Mouse (Mus musculus): ENCODE results near the gene Lrrc40. TPM values are rescaled to one million over a fixed set of nuclear protein-coding genes. Genes with fewer than 3 reads are reported as not detected.

Gene Lrrc40
- polyA plus RNA-seq, 1 experiment = 3.4 TPM

GRCm38 (mm10) chr3:158061811-158062523 is 25.5 kb downstream of the Lrrc40 start:
- no peak for DNase-seq (ENCODE audit: low read depth in 1 of 2, low spot score in 2 of 2)
- Histone ChIP-seq H3K4me1 (ENCODE audit: control insufficient read depth, insufficient read depth, insufficient read length) (peaks cover 2% of the 10 kb centered on the region; the same call in 1 of the 2 replicates), H3K4me3 (ENCODE audit: extremely low read depth, insufficient read depth, insufficient read length) (no peak overlapping the region), H3K27ac (ENCODE audit: insufficient read depth, low read length) (peak overlapping the region; percentile 81), H3K36me3 (ENCODE audit: control insufficient read depth, insufficient read depth, low read length) (peaks cover 10% of the 10 kb centered on the region), H3K27me3 (ENCODE audit: control insufficient read depth, insufficient read depth, low read length) (no peaks in the 10 kb centered on the region)
- TF ChIP-seq POLR2A (IDR thresholded peaks at IDR 0.05; ENCODE audit: low read depth, low read length) (no peak), CTCF (IDR thresholded peaks at IDR 0.05; ENCODE audit: extremely low read depth, insufficient read depth, insufficient read length, insufficient replicate concordance) (no peak)
- WGBS = 68% methylated on average over 5 of the region's 5 CpGs

- H3K36me3 ChIP-seq (ENCODE audit: control insufficient read depth, insufficient read depth, low read length) = peaks cover 7% of the 10 kb centered on the region
- peaks cover 2% of the 10 kb centered on the region; the same call in 1 of the 2 replicates for H3K4me1 ChIP-seq (ENCODE audit: control insufficient read depth, insufficient read depth, insufficient read length)
- TF ChIP-seq CTCF (IDR thresholded peaks at IDR 0.05; ENCODE audit: extremely low read depth, insufficient read depth, insufficient read length, insufficient replicate concordance) = no peak
- no peak for TF ChIP-seq POLR2A (IDR thresholded peaks at IDR 0.05; ENCODE audit: low read depth, low read length)
- no peaks in the 10 kb centered on the region for H3K27me3 ChIP-seq (ENCODE audit: control insufficient read depth, insufficient read depth, low read length)
- H3K27ac ChIP-seq (ENCODE audit: insufficient read depth, low read length) = no peak overlapping the region
- H3K4me3 ChIP-seq (ENCODE audit: extremely low read depth, insufficient read depth, insufficient read length) = no peak overlapping the region
- 95% methylated on average over 2 of the region's 2 CpGs for WGBS
- no peak for DNase-seq (ENCODE audit: low read depth in 1 of 2, low spot score in 2 of 2)
Observed at GRCm38 (mm10) chr3:158065256-158065655, 28.8 kb downstream of the Lrrc40 start.

- no peak overlapping the region for H3K4me3 ChIP-seq (ENCODE audit: extremely low read depth, insufficient read depth, insufficient read length)
- WGBS = 96% methylated on average over 7 of the region's 7 CpGs
- H3K27ac ChIP-seq (ENCODE audit: insufficient read depth, low read length) = no peak overlapping the region
- H3K27me3 ChIP-seq (ENCODE audit: control insufficient read depth, insufficient read depth, low read length) = no peaks in the 10 kb centered on the region
- peaks cover 7% of the 10 kb centered on the region for H3K36me3 ChIP-seq (ENCODE audit: control insufficient read depth, insufficient read depth, low read length)
- H3K4me1 ChIP-seq (ENCODE audit: control insufficient read depth, insufficient read depth, insufficient read length) = no peaks in the 10 kb centered on the region
- DNase-seq (ENCODE audit: low read depth in 1 of 2, low spot score in 2 of 2) = no peak
- TF ChIP-seq CTCF (IDR thresholded peaks at IDR 0.05; ENCODE audit: extremely low read depth, insufficient read depth, insufficient read length, insufficient replicate concordance) (no peak), POLR2A (IDR thresholded peaks at IDR 0.05; ENCODE audit: low read depth, low read length) (no peak)
Observed at GRCm38 (mm10) chr3:158067916-158068315, 31.5 kb downstream of the Lrrc40 start.

GRCm38 (mm10) chr3:158068613-158069263 is 32.3 kb downstream of the Lrrc40 start:
- no peak overlapping the region for H3K27ac ChIP-seq (ENCODE audit: insufficient read depth, low read length)
- no peak for DNase-seq (ENCODE audit: low read depth in 1 of 2, low spot score in 2 of 2)
- WGBS = 94% methylated on average over 9 of the region's 9 CpGs

GRCm38 (mm10) chr3:158075004-158075403 is 38.5 kb downstream of the Lrrc40 start:
- Histone ChIP-seq H3K27ac (ENCODE audit: insufficient read depth, low read length) (no peak overlapping the region), H3K4me3 (ENCODE audit: extremely low read depth, insufficient read depth, insufficient read length) (no peak overlapping the region), H3K36me3 (ENCODE audit: control insufficient read depth, insufficient read depth, low read length) (no peaks in the 10 kb centered on the region), H3K27me3 (ENCODE audit: control insufficient read depth, insufficient read depth, low read length) (no peaks in the 10 kb centered on the region), H3K4me1 (ENCODE audit: control insufficient read depth, insufficient read depth, insufficient read length) (peaks cover 3% of the 10 kb centered on the region; the same call in 1 of the 2 replicates)
- 92% methylated on average over 2 of the region's 2 CpGs for WGBS
- TF ChIP-seq CTCF (IDR thresholded peaks at IDR 0.05; ENCODE audit: extremely low read depth, insufficient read depth, insufficient read length, insufficient replicate concordance) (no peak), POLR2A (IDR thresholded peaks at IDR 0.05; ENCODE audit: low read depth, low read length) (no peak)
- no peak for DNase-seq (ENCODE audit: low read depth in 1 of 2, low spot score in 2 of 2)

More at GRCm38 (mm10) chr3:158068613-158069263, 32.3 kb downstream of the Lrrc40 start:
- Histone ChIP-seq H3K4me1 (ENCODE audit: control insufficient read depth, insufficient read depth, insufficient read length) (no peaks in the 10 kb centered on the region), H3K4me3 (ENCODE audit: extremely low read depth, insufficient read depth, insufficient read length) (no peak overlapping the region), H3K36me3 (ENCODE audit: control insufficient read depth, insufficient read depth, low read length) (peaks cover 7% of the 10 kb centered on the region), H3K27me3 (ENCODE audit: control insufficient read depth, insufficient read depth, low read length) (no peaks in the 10 kb centered on the region)
- TF ChIP-seq POLR2A (IDR thresholded peaks at IDR 0.05; ENCODE audit: low read depth, low read length) (no peak), CTCF (IDR thresholded peaks at IDR 0.05; ENCODE audit: extremely low read depth, insufficient read depth, insufficient read length, insufficient replicate concordance) (no peak)

GRCm38 (mm10) chr3:158076685-158077379 is 40.4 kb downstream of the Lrrc40 start:
- DNase-seq (ENCODE audit: low read depth in 1 of 2, low spot score in 2 of 2) = peak in 1 of 2 experiments; percentile 27
- no peak for TF ChIP-seq CTCF (IDR thresholded peaks at IDR 0.05; ENCODE audit: extremely low read depth, insufficient read depth, insufficient read length, insufficient replicate concordance)
- TF ChIP-seq POLR2A (IDR thresholded peaks at IDR 0.05; ENCODE audit: low read depth, low read length) = no peak

More at GRCm38 (mm10) chr3:158076685-158077379, 40.4 kb downstream of the Lrrc40 start:
- WGBS = 47% methylated on average over 4 of the region's 4 CpGs
- H3K27me3 ChIP-seq (ENCODE audit: control insufficient read depth, insufficient read depth, low read length) = no peaks in the 10 kb centered on the region
- no peak overlapping the region for H3K4me3 ChIP-seq (ENCODE audit: extremely low read depth, insufficient read depth, insufficient read length)
- peak overlapping the region; percentile 93 for H3K27ac ChIP-seq (ENCODE audit: insufficient read depth, low read length)
- H3K36me3 ChIP-seq (ENCODE audit: control insufficient read depth, insufficient read depth, low read length) = no peaks in the 10 kb centered on the region
- H3K4me1 ChIP-seq (ENCODE audit: control insufficient read depth, insufficient read depth, insufficient read length) = peaks cover 3% of the 10 kb centered on the region; the same call in 1 of the 2 replicates
